Mouse (Mus musculus) hindbrain, embryonic 12.5 days (tissue): ENCODE results near the gene Phyh. TPM values are rescaled to one million over a fixed set of nuclear protein-coding genes. Genes with fewer than 3 reads are reported as not detected.
A peak's percentile ranks its signal among the peaks of the same experiment; 100 is the strongest.

Experiments
- ATAC-seq: fragments of 200-750 bp; cut with Nextera tagmentation; 2 replicates; pipeline ENCODE4 v1.8.0; 2017; ENCODE audit warnings: moderate TSS enrichment; ENCODE audit not compliant: low FRiP score
- H3K27ac ChIP-seq: fragments of 300-500 bp; sonication (generic); 2 replicates; pipeline ENCODE4 v1.5.1; 2016; ENCODE audit warnings: mild to moderate bottlenecking
- H3K27me3 ChIP-seq: fragments of 300-500 bp; sonication (generic); 2 replicates; pipeline ENCODE4 v1.6.1; 2016; ENCODE audit warnings: mild to moderate bottlenecking
- H3K36me3 ChIP-seq: fragments of 300-500 bp; sonication (generic); 2 replicates; pipeline ENCODE4 v1.6.1; 2016; ENCODE audit warnings: mild to moderate bottlenecking
- H3K4me1 ChIP-seq: fragments of 300-500 bp; sonication (generic); 2 replicates; pipeline ENCODE4 v1.6.1; 2016
- H3K4me2 ChIP-seq: fragments of 300-500 bp; sonication (generic); replicated peaks from 2 replicates; pipeline ENCODE4 v1.6.1; 2016; ENCODE audit warnings: mild to moderate bottlenecking
- H3K4me3 ChIP-seq: fragments of 300-500 bp; sonication (generic); 2 replicates; pipeline ENCODE4 v1.5.1; 2016; ENCODE audit warnings: mild to moderate bottlenecking
- H3K9ac ChIP-seq: fragments of 300-500 bp; sonication (generic); 2 replicates; pipeline ENCODE4 v1.6.1; 2016; ENCODE audit warnings: mild to moderate bottlenecking, moderate library complexity
- H3K9me3 ChIP-seq: fragments of 300-500 bp; sonication (generic); replicated peaks from 2 replicates; pipeline ENCODE4 v1.6.1; 2016; ENCODE audit warnings: mild to moderate bottlenecking
- WGBS: fragments of 180-500 bp; shearing (Covaris S2); methylation state at CpG from one replicate; pipeline ENCODE4 v1.1.7; 2016; 5-methylcytosine and 5-hydroxymethylcytosine counted together
- polyA plus RNA-seq: library from polyadenylated mRNA; unstranded; fragments of >200 nt; fragmentation: Nextera tagmentation; extraction: Ambion mirVana; gene quantifications from 2 replicates; pipeline ENCODE4 v1.2.1, GENCODE M21; 2016

Phyh gene
- polyA plus RNA-seq, 1 experiment from 2014 or later = 51.4 TPM

DNA sequence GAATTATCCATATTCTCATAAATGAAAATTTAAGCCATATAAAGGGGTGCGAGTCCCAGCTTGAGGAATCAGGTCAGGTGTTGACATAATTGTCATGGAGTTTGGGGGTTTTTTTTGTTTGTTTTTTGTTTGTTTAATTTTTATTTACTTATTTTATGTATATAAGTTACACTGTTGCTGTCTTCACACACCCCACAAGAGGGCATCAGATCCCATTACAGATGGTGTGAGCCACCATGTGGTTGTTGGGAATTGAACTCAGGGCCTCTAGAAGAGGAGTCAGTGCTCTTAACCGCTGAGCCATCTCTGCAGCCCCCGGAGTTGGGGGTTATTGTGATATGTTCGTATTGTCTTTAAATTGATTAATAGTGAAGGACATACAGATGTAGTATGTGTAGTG lies 21.8 kb upstream of the Phyh start:
- peaks cover 85% of the 10 kb centered on the region for H3K36me3 ChIP-seq
- no peaks in the 10 kb centered on the region for H3K4me1 ChIP-seq
- no peaks in the 10 kb centered on the region for H3K27me3 ChIP-seq
- no peak overlapping the region for H3K9ac ChIP-seq
- H3K9me3 ChIP-seq = no peaks in the 10 kb centered on the region
- no peak overlapping the region for H3K4me3 ChIP-seq
- ATAC-seq = no peak
- WGBS = 97% methylated on average over 4 of the region's 4 CpGs
- no peak overlapping the region for H3K27ac ChIP-seq
- H3K4me2 ChIP-seq = no peak overlapping the region

DNA sequence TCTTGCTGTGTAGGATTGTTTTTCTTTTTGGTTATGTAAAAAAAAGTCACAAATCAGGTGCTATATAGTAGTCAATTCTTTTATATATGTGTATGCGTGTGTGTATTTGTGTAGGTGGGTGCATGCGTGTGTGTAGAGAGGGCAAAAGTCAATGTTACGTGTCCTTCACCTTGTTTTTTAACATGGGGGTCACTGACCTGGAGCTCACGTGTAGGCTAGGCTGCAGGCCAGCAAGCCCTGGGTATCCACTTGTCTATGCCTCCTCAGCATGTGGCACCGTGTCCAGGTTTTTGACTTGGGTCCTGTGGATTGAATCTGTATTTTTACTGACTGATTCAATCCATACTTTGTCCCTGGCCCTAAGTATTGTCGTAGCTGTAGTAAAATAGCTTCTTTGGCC lies 18.2 kb upstream of the Phyh start:
- no peak for ATAC-seq
- Histone ChIP-seq H3K4me2 (no peak overlapping the region), H3K27me3 (no peaks in the 10 kb centered on the region), H3K27ac (no peak overlapping the region), H3K36me3 (peaks cover 75% of the 10 kb centered on the region), H3K9ac (no peak overlapping the region), H3K4me3 (no peak overlapping the region), H3K9me3 (no peaks in the 10 kb centered on the region), H3K4me1 (no peaks in the 10 kb centered on the region)
- WGBS = 93% methylated on average over 6 of the region's 6 CpGs

DNA sequence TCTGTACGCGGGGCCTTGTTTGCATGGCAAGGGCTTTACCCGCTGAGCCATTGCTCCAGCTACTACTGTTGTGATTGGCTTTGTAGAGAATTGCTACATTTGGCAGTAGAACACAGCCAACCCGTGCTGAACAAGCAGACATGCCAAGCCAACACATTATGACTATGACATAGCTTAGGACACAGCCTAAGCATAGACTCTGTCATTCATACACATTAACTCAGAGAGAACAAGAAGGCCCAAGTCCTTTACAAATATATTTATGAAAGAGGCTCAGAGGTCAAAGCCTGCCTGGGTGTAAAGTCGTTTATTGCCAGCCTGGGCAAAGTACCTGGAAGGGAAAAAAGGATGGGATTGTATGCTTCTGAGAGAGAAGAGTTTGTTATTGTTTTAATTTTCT lies 16.5 kb upstream of the Phyh start:
- no peak overlapping the region for H3K9ac ChIP-seq
- H3K4me1 ChIP-seq = no peaks in the 10 kb centered on the region
- no peaks in the 10 kb centered on the region for H3K9me3 ChIP-seq
- 93% methylated on average over 5 of the region's 5 CpGs for WGBS
- no peak for ATAC-seq
- no peak overlapping the region for H3K4me3 ChIP-seq
- H3K4me2 ChIP-seq = no peak overlapping the region
- peaks cover 75% of the 10 kb centered on the region for H3K36me3 ChIP-seq
- no peak overlapping the region for H3K27ac ChIP-seq
- H3K27me3 ChIP-seq = no peaks in the 10 kb centered on the region

DNA sequence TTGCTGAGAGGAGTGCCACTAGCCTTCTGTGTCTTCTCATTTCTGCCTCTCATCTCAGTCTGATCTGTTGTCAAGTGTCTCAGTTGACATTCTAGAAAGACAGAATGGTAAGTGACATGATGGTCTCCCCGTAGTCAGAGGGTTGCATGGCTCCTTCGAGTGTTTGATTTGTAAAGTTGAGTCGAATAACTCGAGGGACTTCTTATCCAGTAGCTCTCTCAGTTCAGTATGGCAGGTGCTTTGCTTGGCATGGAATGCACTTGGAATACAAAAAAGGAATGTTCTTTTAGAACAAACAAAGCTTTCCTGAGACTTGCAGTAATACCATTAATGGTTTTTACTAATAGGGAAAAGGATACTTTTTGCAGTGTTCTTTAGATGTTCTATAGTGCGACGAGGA lies 11.7 kb upstream of the Phyh start:
- Histone ChIP-seq H3K9me3 (no peaks in the 10 kb centered on the region), H3K4me1 (no peaks in the 10 kb centered on the region), H3K4me2 (no peak overlapping the region), H3K27ac (no peak overlapping the region), H3K4me3 (no peak overlapping the region), H3K27me3 (no peaks in the 10 kb centered on the region), H3K36me3 (peaks cover 41% of the 10 kb centered on the region), H3K9ac (no peak overlapping the region)
- ATAC-seq = no peak
- WGBS = 94% methylated on average over 6 of the region's 6 CpGs

DNA sequence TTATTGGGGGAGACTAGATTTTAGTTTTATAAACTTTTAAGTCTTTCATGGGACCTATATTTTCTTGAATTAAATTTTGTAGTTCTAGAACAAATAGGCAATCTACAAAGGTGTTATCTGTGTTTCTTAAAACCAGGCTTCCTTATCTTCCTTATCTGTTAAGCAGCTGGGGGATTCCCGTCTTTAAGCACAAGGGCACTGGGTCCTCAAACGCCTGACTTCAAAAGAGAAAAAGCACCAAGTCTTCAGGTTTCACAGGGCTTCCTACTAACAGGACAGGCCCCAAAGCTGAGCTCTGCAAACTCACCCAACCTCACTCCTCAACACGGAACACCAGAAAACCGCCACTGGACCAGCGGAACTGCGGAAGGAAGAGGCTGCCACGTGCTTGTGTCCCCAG lies 10.9 kb upstream of the Phyh start:
- no peak for ATAC-seq
- WGBS = 85% methylated on average over 7 of the region's 7 CpGs
- H3K36me3 ChIP-seq = peaks cover 38% of the 10 kb centered on the region
- no peak overlapping the region for H3K27ac ChIP-seq
- H3K27me3 ChIP-seq = no peaks in the 10 kb centered on the region
- no peaks in the 10 kb centered on the region for H3K9me3 ChIP-seq
- no peak overlapping the region for H3K9ac ChIP-seq
- H3K4me3 ChIP-seq = no peak overlapping the region
- H3K4me2 ChIP-seq = no peak overlapping the region
- no peaks in the 10 kb centered on the region for H3K4me1 ChIP-seq

DNA sequence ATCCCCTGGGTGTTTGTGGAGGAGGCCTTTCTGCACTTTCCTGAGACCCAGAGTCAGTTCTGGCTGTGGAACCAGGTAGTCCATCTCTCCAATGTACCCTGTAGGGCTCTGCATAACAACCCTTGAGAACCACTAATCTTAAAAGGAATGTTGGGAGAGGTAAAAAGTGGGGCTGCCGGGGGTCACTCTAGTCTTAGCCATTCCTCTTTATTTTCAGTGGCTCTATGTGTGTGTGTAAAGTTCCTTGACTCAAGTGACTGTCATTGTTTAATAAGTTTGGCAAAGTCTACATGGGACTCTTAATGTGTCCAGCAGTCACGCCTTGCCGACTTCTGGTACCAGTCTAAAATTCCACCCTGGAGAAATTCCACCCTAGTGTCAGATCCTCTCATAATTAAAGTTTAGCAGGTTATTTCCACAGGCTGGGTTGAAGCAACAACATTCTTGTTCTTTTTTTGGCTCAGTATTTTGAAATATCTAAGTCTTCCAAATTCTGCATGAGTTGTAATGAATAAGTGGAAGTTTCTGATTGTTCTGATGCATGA lies 10.0 kb upstream of the Phyh start:
- no peak for ATAC-seq
- peaks cover 38% of the 10 kb centered on the region for H3K36me3 ChIP-seq
- no peak overlapping the region for H3K4me2 ChIP-seq
- H3K27ac ChIP-seq = no peak overlapping the region
- H3K9me3 ChIP-seq = no peaks in the 10 kb centered on the region
- 90% methylated on average over 3 of the region's 3 CpGs for WGBS
- H3K9ac ChIP-seq = no peak overlapping the region
- H3K27me3 ChIP-seq = no peaks in the 10 kb centered on the region
- H3K4me3 ChIP-seq = no peak overlapping the region
- no peaks in the 10 kb centered on the region for H3K4me1 ChIP-seq

DNA sequence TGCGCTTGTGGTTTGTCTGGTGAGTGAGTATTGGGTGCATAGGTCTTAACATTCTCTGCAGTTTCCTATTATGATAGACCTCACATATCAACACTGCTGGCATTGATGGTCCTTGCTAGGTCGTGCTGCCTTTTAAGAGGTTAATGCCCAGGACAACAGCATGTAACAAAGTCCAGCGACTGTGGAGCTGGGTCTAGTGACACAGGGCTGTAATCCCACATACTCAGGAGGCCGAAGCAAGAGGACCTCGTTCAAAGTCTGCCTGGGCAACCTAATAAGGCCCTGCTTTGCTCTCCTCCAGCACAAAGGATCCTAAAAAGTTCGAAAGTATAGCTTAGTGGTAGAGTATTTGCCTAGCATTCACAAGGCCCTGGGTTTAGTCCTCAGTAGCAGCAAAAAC lies 8.9 kb upstream of the Phyh start:
- Histone ChIP-seq H3K9me3 (no peaks in the 10 kb centered on the region), H3K4me2 (no peak overlapping the region), H3K4me3 (no peak overlapping the region), H3K9ac (no peak overlapping the region), H3K27ac (no peak overlapping the region), H3K36me3 (peaks cover 35% of the 10 kb centered on the region), H3K27me3 (no peaks in the 10 kb centered on the region), H3K4me1 (no peaks in the 10 kb centered on the region)
- no peak for ATAC-seq
- WGBS = 71% methylated on average over 6 of the region's 6 CpGs

DNA sequence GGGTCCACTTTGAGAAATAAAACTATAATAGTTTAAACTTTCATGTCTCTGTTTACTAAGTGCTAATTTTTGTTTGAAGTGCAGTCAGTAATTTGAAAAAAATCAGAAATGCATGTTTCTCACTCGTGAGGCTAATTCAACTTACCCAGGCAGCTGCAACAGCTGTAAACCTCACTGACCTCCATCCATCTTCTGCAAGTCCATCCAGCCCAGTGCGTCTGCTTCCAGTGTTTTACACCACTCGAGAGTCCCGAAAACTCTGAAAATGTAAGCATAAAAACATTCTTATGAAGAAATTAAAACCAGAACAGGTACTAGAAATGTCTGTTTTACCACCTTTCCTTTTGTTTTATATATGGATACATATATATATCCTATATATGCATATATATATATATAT lies 8.3 kb upstream of the Phyh start:
- peaks cover 29% of the 10 kb centered on the region for H3K36me3 ChIP-seq
- H3K27ac ChIP-seq = no peak overlapping the region
- WGBS = 75% methylated on average over 4 of the region's 4 CpGs

DNA sequence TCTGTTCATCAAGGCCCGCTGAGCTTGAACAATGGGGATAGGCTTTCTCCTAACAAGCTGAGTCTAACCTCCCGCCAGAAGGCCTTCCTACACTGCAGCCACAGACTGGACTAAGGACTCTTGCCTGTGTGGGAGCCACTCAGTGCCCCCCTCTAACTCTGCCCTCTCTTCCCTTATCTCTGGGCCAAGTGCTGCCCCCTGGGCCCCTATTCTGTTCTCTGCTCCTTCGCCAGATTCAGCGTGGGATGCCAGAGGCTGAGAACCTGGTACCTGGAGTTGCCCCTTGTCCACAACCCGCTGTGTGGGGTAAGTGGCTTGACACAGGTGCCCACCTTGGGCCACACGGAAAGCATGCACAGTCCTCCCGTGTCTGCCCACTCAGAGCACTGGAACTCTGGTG lies 4.9 kb upstream of the Phyh start:
- Histone ChIP-seq H3K27ac (no peak overlapping the region), H3K36me3 (no peaks in the 10 kb centered on the region), H3K9me3 (no peaks in the 10 kb centered on the region), H3K9ac (no peak overlapping the region), H3K4me1 (peaks cover 4% of the 10 kb centered on the region; the same call in 1 of the 2 replicates), H3K4me3 (no peak overlapping the region), H3K4me2 (no peak overlapping the region), H3K27me3 (no peaks in the 10 kb centered on the region)
- no peak for ATAC-seq
- WGBS = 67% methylated on average over 7 of the region's 7 CpGs

More for the DNA sequence above, 8.3 kb upstream of the Phyh start:
- no peak for ATAC-seq
- no peaks in the 10 kb centered on the region for H3K4me1 ChIP-seq
- H3K9me3 ChIP-seq = no peaks in the 10 kb centered on the region
- no peaks in the 10 kb centered on the region for H3K27me3 ChIP-seq
- no peak overlapping the region for H3K4me2 ChIP-seq
- no peak overlapping the region for H3K9ac ChIP-seq
- H3K4me3 ChIP-seq = no peak overlapping the region

DNA sequence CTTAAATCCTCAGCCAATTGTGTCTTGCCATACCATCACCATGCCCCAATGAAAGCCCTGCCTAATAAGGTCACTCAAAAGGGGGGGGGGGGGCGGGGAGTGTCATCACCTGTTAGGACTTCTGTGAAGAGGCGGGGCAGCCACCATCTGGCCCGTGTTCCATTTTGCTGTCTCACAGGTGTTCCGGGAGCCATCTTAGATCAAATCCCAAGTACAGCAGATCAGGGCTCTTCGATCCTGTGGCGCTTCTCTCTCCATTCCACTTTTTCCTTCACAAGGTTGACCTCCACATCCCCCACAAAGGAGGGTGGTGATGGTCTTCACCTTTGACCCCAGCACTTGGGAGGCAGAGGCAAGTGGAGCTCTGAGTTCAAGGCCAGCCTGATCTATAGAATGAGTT lies 2.8 kb upstream of the Phyh start:
- Histone ChIP-seq H3K27me3 (no peaks in the 10 kb centered on the region), H3K4me1 (peaks cover 7% of the 10 kb centered on the region), H3K27ac (no peak overlapping the region), H3K9me3 (no peaks in the 10 kb centered on the region), H3K4me2 (no peak overlapping the region), H3K4me3 (no peak overlapping the region), H3K36me3 (no peaks in the 10 kb centered on the region), H3K9ac (no peak overlapping the region)
- WGBS = 93% methylated on average over 4 of the region's 6 CpGs
- ATAC-seq = no peak

DNA sequence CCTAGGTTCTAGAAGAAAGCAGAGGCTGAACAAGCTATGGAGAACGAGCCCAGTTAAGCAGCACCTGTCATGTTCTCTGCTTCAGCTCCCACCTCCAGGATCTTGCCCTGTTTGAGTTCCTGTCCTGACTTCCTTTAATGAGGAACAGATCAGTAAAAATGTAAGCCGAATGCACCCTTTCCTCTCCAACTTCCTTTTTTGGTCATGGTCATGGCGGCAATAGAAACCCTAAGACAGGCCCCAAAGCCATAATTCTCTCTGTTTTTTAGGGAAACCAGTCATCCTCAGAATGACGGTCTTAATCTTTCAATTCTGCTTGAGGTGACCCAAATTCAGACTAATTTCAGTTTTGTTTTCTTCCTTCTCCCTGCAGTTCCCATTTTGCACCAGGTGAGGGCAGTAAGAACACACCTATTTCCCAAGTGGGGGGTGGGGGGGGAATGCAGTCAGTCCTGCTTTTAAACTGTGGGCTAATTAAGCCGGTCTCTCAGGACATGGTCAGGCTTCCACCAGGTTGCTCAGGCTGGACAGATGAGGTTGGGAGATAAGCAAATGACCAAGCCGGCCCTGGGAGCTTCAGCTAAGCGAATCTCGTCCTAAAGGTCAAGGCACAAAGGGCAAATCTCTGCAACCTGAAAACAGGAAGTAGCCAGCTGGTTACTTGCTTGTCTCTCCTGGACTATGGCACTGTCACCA lies 1.3 kb upstream of the Phyh start:
- no peak overlapping the region for H3K4me3 ChIP-seq
- peaks cover 7% of the 10 kb centered on the region for H3K4me1 ChIP-seq
- no peak overlapping the region for H3K9ac ChIP-seq
- no peaks in the 10 kb centered on the region for H3K27me3 ChIP-seq
- H3K4me2 ChIP-seq = peak overlapping the region; percentile 19
- no peaks in the 10 kb centered on the region for H3K9me3 ChIP-seq
- no peak overlapping the region for H3K27ac ChIP-seq
- 13% methylated on average over 8 of the region's 8 CpGs for WGBS
- no peaks in the 10 kb centered on the region for H3K36me3 ChIP-seq
- ATAC-seq = no peak

DNA sequence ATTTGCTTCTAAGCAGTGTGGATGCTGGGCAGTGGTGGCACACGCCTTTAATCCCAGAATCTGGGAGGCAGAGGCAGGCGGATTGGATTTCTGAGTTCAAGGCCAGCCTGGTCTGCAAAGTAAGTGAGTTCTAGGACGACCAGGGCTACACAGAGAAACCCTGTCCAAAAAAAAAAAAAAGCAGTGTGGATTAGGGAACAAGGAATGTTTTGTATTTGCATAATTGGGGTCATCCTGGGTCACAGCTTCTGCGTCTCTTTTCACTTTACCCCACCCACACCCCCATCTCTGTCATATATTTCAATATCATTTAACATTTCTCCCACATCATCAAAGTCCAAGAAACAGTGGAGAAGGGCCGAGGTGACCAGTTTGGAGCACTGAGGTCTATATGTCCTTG lies 2.2 kb downstream of the Phyh start:
- H3K36me3 ChIP-seq = no peaks in the 10 kb centered on the region
- peaks cover 7% of the 10 kb centered on the region for H3K4me1 ChIP-seq
- WGBS = 66% methylated on average over 5 of the region's 5 CpGs
- H3K9me3 ChIP-seq = no peaks in the 10 kb centered on the region
- H3K27me3 ChIP-seq = no peaks in the 10 kb centered on the region
- H3K27ac ChIP-seq = no peak overlapping the region
- H3K9ac ChIP-seq = no peak overlapping the region
- no peak overlapping the region for H3K4me3 ChIP-seq
- no peak overlapping the region for H3K4me2 ChIP-seq
- no peak for ATAC-seq

DNA sequence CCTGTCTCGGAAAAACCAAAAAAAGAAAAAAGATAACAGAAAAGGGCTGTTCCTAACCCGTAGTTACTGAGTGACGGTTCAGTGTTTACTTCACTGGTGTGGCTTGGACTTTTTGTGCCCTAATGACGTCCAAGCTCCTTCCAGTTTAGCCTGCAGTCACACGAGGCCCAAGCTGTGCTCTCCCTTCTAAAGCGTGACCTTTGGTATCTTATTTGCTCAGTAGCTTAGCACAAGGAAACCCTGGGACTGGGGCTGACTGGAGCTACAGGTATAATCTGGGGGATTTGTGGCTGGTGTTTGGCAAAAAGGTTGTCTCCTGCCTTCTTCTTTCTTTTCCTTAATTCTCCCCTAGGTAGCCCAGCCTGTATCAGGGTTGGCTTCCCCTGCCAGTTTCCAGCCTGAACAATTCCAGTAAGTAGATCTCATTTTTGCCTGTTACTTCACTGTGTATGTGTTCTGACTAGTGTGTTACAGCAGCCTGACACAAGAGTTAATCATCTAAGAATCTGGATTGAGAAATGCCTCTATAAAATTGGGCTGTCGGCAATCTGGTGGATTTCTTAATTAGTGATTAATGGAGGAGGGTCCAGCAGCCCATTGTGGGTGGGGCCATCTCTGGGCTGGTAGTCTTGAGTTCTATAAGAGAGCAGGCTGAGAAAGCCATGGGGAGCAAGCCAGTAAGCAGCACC lies 3.8 kb downstream of the Phyh start:
- H3K9ac ChIP-seq = no peak overlapping the region
- no peak for ATAC-seq
- no peak overlapping the region for H3K4me2 ChIP-seq
- peaks cover 4% of the 10 kb centered on the region for H3K4me1 ChIP-seq
- H3K27ac ChIP-seq = no peak overlapping the region
- H3K9me3 ChIP-seq = no peaks in the 10 kb centered on the region
- H3K27me3 ChIP-seq = no peaks in the 10 kb centered on the region
- whole genome bisulfite sequencing = 66% methylated on average over 7 of the region's 7 CpGs
- no peak overlapping the region for H3K4me3 ChIP-seq
- no peaks in the 10 kb centered on the region for H3K36me3 ChIP-seq
